Mouse (Mus musculus) left cerebral cortex, adult 18-20 months (tissue): ENCODE results near the gene Gpr35. TPM values are rescaled to one million over a fixed set of nuclear protein-coding genes. Genes with fewer than 3 reads are reported as not detected.
"Not testable (repeated sequence)": the region's sequence is repeated elsewhere in the genome, so short reads cannot be mapped to it uniquely, and the experiment has no call there.

ENCODE experiments used
- DNase-seq, 2 experiments: peaks; one replicate each; pipeline ENCODE4 v3.0.0; 2021 to 2022; ENCODE audit warnings: low spot score in 2 of 2, mixed read lengths in 1 of 2
- total RNA-seq, 2 experiments: library from RNA; stranded (reverse); gene quantifications; 2 replicates each; pipeline ENCODE4 v1.2.3; 2021

Gpr35 gene
- total RNA-seq, 2 experiments from 2014 or later, result 0.33 TPM; not detected in 1

DNA sequence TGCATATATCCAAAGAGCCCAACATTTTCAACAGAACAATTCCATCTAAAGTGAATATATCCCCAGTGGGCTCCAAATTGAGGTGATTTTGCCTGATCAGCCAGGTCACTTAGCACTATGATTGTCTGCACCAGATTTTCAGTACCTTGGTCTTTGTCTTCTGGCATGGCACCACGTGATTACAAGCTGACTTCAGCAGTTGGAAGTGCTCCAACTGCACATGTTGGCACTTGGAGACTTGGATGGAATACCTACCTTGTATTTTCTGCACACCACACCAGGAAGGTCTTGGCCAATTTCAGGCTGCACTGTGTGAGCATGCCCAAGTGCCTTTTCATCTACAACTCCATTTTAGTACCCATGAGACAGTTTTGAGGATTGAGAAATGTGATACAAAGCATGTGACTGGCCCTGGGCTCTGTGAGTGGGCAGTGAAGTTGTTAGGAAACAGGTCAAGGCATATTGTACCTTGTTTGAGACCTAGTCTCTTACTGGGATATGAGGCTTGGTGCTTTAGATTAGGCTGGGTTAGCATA is 20.4 kb upstream of the Gpr35 start:
- DNase-seq, result no peak

DNA sequence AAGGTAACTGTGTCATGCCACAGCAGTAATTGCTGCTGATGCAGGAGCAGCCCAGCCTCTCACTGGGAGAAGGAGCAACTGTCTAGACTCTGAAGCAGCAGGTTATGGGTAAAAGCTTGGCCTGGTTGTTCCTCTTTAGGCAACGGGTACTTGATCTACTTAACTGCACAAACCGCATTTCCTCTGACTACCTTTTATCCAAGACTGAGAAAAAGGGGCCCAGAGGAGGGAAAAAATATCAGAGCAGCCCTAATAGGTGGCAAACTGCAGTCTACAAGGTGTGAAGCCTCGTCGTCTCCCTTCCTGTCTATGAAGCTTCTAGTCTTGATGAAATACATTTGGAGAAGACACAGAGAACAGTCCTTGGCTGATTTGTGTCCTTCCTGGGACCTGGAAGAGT is 17.1 kb upstream of the Gpr35 start:
- DNase-seq, result no peak

DNA sequence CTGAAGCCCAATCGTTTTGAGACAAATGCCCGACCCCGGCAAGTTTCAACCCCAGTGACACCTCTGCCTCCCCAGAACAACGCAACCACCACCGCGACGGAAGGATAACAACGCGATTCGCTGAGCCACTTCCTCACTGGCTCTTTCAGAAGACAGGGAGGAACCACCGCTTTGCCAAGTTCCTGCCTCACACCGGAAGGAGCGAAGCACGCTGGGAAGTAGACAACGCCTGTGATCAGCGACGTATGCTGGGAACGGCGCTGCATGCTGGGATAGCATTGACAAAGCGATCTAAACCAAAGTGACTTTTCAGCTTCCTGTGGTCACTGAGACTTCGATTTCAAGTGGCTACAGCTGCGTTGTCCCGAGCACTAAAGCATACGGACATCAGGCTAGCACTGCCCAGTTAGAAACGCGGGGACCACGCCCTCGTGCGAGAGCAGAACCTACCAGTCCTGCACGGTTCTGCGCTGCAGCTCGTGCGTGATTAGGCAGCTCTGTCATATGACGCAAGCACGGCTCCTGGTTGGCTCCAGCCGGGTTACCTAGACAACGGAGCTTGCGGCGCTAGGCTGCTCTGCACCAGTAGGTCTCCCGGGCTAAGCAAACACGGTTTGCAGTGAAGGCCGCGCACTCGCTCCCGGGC is 16.4 kb upstream of the Gpr35 start, which contains the start of gene Capn10:
Gene Capn10 (plus strand): TSS at position 195 of the 646 bp plus-strand sequence.
- peak; percentile 96 for DNase-seq

DNA sequence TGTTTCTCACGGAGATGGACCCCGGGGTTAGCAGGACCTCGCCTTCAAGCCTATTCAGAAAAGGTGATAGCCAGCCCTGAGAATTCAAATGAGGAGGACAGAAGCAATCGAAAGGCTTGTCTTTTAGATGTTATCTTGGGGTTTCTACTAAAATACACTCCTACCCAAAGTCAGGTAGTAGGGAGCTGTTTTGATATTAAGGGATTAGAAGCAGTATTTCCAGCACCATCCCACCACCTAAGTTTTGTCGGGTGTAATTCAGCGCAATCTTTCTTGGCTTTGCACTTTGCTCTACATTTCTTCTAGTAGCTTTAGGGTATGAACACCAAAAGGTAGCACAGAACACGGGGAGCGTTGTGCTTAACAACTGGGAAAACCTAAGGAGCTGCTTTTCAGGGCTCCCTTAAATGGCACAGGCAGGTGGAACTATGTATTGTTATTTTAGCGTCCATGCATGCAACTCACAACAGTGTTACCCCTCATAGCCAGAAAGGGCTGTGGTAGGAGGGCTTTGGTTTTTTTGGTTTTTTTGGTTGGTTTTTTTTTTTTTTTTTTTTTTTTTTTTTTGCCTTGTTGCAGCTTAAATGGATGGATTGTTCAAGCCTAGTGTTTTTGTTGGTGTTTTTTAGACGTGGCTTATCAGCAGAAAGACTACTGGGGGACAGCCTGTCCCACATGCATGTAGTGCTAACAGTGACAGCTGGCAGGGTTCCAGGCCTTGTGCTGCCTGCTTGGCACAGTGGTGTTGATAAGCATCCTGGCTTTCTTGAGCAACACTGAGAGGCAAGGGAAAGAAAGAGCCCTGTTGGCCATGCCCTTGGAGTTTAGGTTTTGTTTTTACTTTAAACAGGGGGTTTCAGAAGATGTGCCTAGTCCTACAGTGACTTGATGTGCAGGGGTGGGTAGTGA is 15.4 kb upstream of the Gpr35 start:
- DNase-seq, result no peak

DNA sequence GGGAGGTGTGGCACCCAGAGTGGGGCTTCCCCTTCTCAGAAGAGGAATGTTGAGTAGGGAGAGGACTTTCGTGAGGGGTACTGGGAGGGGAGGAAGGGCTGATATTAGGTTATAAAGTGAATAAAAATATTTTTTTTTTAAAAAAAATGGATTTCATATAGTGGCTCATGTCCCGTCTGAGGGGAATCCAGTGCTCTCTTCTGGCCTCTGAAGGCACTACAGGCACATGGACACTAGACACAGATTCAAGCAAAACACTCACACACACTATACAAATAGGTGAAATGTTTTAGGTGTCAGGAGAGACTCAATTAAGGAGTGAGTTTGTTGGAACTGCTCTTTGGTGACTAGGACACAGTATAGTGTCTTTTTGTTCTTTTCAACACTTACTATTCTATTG is 14.7 kb upstream of the Gpr35 start:
- no peak for DNase-seq

DNA sequence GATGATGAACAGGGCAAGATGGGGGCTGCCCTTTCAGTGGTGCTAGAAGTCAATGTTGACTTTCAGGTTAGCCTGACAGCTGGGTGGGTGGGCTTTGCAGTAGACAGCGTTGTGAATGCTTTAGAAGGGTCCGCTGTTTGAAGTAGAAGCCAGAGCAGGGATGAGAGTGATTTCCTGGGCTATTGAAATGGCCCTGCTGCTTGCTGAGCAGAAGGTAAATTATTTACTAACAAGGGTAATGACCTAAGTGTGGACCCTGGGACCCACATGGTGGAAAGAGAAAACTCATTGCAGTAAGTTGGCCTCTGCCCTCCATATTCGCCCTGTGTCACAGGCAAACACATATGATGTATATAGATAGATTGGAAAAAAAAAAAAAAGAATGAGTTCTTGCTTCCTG is 14.2 kb upstream of the Gpr35 start:
- DNase-seq, result no peak

DNA sequence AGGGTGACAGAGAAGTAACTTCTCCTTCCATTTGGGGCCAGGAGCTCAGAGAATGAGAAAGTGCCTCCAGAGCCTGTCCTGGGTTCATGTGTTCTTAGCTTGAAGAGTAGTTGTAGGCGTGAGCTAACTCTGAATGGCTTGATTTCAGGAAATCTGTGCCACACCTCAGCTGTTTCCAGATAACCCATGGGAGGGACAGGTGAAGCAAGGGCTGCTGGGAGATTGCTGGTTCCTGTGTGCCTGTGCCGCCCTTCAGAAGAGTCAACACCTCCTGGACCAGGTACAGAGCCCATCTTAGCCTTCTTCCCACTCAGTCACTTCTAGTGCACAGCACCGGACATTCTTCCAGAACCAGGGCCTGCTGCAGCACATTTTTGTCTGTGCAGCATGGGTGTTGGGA is 12.9 kb upstream of the Gpr35 start:
- DNase-seq, result no peak

DNA sequence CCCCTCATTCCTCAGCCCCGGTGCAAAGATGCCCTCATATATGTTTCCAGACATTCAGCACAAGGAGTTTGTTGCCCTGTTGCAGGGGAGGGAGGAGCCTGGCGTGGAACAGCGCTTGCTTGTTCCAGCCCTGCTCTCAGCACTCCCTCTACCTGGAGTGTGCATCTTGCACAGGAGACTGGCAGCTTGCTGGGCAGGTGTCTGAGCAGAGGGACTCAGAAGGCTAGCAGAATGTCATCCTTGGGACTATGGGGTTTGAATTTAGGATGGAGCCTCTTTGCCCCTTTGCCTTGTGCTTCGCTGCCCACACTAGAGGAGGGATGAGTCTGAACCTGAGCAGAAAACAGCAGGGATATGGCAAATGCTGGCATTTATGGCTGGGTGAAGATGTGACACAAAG is 10.9 kb upstream of the Gpr35 start:
- no peak for DNase-seq

DNA sequence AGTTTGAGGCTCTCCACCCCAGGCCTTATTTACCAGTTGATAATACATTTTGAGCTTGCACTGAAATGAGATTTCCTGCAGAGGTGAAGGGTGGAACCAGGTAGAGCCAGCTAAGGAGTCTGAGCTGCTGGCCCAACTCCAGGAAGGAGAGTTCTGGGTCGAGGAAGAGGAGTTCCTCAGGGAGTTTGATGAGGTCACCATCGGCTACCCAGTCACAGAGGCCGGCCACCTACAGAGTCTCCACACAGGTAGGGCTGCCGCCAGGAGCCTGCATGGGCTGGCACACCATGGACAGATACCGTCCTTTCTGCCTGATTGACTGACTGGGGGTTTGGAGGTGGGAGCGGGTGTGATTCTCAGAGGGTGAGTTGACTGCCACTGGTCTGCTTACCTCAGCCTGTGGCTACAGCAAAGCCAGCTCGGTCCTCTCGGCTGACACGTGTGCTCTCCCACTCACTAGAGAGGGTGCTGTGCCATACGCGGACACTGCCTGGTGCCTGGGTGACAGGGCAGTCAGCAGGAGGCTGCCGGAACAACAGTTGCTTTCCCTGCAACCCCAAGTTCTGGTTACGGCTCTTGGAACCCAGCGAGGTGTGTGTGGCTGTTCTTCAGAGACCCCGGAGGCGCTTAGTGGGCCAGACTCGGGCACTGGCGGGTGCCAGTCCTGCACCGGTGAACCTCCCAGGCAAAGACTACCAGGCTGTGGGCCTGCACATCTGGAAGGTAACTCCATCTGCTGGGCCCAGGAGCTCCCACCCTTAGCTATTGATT is 7.3 kb upstream of the Gpr35 start:
- no peak for DNase-seq

DNA sequence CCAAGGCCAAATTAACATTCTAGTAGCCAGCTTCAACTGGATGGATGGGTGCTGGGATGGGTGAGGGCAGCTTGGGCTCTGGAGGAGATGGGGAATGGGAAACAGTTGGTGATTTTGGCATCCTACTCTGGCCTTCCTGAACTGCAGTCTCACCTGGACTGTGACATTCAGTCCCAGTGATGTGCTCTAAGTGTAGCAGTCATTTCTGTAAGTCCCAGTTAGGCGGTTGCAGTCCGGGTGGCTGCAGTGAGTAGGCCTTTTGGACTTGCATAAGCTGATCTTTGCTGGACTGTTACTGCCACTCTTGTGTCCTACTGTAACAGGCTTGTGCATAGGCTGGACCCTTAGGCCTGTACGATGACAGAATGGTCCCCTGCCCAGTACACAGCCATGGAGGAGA is 2.7 kb upstream of the Gpr35 start:
- no peak for DNase-seq

DNA sequence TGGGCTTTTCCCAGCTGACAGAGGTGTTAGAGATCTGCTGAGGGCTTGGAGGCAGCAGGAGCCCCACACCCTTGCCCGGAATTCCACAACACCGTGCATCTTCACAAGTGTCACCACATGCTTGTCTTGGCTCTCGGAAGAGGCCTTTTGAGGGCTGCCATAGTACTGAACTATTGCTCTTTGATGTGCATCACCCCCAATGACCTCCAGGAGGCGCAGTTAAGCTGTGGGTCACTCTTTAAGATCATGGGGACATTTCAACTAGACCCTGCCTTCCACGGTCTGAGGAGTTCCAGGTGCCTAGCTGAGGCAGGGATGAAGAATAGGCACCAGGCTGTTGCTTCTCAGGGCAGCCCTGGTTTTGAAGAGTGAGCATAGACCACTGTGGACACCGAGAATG is 1.2 kb upstream of the Gpr35 start:
- no peak for DNase-seq

DNA sequence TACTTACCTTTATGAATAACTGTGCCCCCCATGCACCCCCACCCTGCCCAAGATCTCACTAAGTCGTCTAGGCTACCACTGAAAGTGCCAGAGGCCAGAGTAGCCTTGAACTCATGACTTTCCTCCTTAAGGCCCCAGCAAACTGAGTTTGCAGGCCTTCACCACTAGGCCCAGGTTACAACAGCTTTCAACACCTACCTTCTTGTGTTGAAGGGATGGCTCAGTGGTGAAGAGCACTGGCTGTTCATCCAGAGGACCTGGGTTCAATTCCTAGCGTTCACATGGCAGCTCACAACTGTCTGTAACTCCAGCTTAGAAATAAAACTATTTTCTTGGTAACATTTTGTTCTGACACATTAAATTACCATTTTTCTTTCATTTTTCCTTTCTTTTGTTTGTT is 3.0 kb downstream of the Gpr35 start:
- DNase-seq, result no peak

DNA sequence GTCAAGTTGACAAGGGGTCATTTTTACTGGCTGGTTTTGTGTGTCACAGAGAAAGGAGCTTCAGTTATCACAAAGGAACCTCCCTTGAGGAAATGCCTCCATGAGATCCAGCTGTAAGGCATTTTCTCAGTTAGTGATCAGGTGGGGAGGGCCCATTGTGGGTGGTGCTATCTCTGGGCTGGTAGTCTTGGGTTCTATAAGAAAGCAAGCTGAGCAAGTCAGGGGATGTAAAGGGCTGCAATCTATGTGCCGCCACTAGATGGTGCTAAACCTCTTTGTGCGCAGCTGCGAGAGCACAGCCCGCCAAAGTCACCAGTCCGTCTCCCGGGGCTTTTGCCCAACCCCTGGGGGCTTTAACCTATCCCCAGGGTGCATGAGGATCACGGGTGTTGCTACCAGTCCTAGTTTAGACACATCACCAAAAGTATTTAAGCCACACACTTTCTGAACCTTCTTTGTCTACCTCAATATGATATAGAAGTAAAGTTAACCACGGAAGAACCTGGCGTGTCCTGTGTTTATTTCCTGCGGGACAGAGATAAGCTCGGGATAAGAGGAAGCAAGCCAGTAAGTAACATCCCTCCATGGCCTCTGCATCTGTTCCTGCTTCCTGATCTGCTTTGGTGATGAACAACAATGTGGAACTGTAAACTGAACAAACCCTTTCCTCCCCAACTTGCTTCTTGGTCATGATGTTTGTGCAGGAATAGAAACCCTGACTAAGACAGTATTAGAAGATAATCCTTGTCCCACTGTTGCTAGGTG is 6.1 kb downstream of the Gpr35 start:
- DNase-seq, result peak; percentile 66 to 74

DNA sequence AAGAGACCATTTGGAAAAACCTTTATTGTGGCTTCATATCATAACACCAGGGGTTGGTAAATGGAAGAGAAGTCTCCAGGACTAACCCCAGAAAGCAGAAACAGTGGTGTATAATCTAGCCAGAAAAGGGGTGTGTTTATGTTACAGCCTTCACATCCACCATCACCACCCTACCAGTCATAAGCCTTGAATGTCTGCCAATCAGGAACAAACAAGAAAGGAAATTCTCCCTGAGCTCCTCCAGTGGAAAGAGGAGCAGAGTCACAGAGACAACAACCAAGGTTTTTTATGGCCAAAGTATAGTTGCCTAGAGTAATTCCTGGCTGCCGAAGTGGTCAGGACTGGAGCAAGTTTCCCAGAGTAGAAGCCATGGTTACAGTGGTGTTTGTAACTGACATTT is 8.3 kb downstream of the Gpr35 start:
- no peak for DNase-seq

DNA sequence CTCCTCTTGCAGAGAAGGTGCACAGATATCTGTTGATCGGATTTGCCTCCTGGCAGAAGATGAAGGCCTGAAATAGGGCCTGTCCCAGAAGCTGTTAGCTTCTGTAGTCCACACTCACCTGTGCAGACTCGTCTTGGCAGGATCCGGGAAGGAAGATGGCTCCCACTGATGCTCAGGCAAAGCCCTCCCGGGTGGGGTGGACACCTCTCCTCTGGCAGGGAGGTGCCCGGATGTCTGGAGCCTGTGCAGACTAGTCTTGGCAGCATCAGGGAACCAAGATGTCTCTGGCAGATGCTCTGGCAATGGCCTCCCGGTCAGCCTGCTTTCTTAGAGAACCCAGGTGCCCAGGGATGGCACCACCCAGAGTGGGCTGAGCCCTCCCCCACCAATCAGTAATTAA is 20.1 kb downstream of the Gpr35 start:
- not testable (repeated sequence) for DNase-seq

DNA sequence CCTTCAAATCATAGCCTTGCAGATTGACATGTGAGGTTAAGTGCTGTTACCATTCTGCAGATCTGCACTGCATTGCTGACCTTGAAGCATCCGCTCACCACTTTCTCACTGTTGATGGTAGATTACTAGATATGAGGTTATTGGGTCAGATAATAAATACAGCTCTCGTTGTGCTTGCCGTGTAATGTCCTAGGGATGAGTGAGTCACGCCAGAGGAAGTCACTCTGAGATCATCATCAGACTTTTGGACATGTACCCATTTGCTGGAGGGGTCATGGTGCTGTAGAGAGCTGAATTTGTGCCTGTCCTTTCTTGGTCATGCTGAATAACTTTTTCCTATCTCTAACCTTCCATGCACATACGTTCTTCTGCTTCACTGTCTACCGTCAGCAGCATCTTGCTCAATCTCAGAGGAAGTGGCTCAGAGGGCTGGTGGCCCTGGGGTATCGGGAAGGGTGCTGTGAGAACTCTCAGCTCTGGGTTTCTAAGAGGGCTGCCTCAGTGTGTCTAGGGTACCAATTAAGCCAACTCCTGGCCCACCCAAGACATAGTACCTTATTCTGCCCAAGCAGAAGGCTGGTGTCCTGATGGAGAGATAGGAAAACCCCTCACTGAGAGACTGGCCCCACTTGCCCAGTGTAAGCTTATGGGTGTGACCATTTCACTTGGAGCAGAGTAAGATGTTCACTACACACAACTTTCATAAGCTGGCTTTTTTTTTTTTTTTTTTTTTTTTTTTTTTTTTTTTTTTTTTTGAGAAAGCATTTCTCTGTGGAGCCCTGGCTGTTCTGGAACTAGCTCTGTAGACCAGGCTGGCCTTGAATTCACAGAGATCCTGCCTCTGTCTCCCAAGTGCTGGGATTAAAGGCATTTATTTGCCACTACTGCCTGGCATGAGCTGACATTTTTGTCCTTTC is 21.5 kb downstream of the Gpr35 start:
- DNase-seq, result no peak

DNA sequence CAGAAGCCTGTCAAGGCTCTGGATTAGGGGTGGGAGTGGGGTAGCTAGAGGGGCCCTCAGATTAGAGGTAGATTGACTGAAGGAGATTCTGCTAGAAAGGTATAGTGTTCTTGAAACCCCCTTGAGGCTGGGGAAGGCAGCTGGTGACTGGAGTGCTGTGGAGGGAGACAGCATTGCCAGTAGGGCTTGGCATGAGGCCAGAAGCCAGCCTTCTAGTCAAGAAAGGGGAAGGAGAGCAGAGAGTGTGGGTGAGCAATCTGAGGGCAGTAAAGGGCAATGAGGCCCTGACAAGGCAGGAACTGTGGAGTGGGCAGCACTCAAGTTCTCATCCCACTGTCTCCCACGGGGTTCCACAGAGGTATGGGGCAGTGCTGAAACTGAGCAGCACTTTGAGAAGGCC is 22.2 kb downstream of the Gpr35 start:
- no peak for DNase-seq

DNA sequence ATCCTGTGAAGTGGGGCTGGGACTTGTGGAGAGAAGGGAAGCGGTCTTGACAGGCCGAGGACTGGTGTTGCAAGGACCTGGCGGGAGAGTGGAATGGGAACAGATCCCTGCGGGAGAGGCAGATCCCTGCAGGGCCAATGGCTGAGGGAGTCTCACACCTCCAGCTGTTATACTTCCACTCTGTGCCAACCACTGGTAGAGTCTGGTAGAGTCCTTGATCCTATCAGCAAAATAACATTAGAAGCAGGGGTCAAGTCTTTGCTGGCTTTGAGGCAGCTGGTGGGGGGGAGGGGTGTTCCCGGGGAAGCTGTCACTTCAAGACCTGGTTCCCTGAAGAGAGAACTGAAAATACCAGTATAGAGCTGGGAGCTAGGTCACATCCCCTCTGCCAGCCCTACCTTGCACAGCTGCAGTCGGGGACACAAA is 25.5 kb downstream of the Gpr35 start:
- DNase-seq, result no peak

DNA sequence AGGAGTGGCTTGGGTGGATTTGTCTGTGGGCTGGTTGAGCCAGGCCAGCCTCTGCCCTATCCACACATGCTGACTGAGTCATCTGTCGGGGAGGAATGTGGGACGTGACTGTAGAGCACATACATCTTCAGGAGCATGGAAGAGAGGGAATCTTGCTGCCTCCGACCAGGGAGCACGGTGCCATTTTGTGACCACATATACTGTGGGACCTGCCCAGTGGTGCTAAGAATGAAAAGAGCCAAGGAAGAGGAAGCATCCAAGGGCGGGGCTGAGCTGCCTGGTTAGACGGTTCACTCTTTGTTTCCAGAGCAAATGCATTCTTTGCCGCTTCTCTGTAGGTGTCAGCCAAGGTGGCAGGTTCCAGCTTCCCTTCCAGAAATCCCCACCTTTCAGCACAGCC is 28.0 kb downstream of the Gpr35 start:
- DNase-seq, result no peak
